Mouse (Mus musculus): Measurements from ENCODE around the gene Fosl1. TPM values are rescaled to one million over a fixed set of nuclear protein-coding genes. Genes with fewer than 3 reads are reported as not detected.

The Fosl1 gene
- polyA plus RNA-seq, 1 experiment from 2014 or later = not detected

GRCm38 (mm10) chr19:5414534-5414957 is 32.8 kb upstream of the Fosl1 start:
- Histone ChIP-seq H3K4me3 (replicated peaks) (no peak overlapping the region), H3K27ac (replicated peaks) (no peak overlapping the region), H3K4me1 (no peaks in the 10 kb centered on the region), H3K36me3 (peaks cover 2% of the 10 kb centered on the region), H3K9ac (no peak overlapping the region), H3K4me2 (replicated peaks) (no peak overlapping the region), H3K27me3 (no peaks in the 10 kb centered on the region), H3K9me3 (replicated peaks) (no peaks in the 10 kb centered on the region)
- ATAC-seq (ENCODE audit: insufficient number of reproducible peaks, low FRiP score, low TSS enrichment, low read depth) = no peak
- WGBS = 52% methylated on average over 2 of the region's 2 CpGs

GRCm38 (mm10) chr19:5418750-5419466 is 28.4 kb upstream of the Fosl1 start:
- Histone ChIP-seq H3K4me1 (peaks cover 22% of the 10 kb centered on the region), H3K9ac (no peak overlapping the region), H3K27me3 (no peaks in the 10 kb centered on the region), H3K36me3 (peaks cover 38% of the 10 kb centered on the region), H3K9me3 (replicated peaks) (no peaks in the 10 kb centered on the region), H3K27ac (replicated peaks) (no peak overlapping the region), H3K4me3 (replicated peaks) (no peak overlapping the region), H3K4me2 (replicated peaks) (no peak overlapping the region)
- no peak for ATAC-seq (ENCODE audit: insufficient number of reproducible peaks, low FRiP score, low TSS enrichment, low read depth)
- WGBS = 92% methylated on average over 8 of the region's 8 CpGs

- H3K36me3 ChIP-seq = peaks cover 38% of the 10 kb centered on the region
- H3K4me1 ChIP-seq = peaks cover 23% of the 10 kb centered on the region
- H3K9ac ChIP-seq = no peak overlapping the region
- WGBS = 88% methylated on average over 9 of the region's 9 CpGs
- H3K4me3 ChIP-seq (replicated peaks) = no peak overlapping the region
- no peak overlapping the region for H3K4me2 ChIP-seq (replicated peaks)
- no peaks in the 10 kb centered on the region for H3K9me3 ChIP-seq (replicated peaks)
- ATAC-seq (ENCODE audit: insufficient number of reproducible peaks, low FRiP score, low TSS enrichment, low read depth) = no peak
- no peaks in the 10 kb centered on the region for H3K27me3 ChIP-seq
- no peak overlapping the region for H3K27ac ChIP-seq (replicated peaks)
Observed at GRCm38 (mm10) chr19:5419630-5420029, 27.7 kb upstream of the Fosl1 start.

GRCm38 (mm10) chr19:5420579-5420978 is 26.8 kb upstream of the Fosl1 start:
- H3K27me3 ChIP-seq = no peaks in the 10 kb centered on the region
- H3K36me3 ChIP-seq = peaks cover 38% of the 10 kb centered on the region
- no peaks in the 10 kb centered on the region for H3K9me3 ChIP-seq (replicated peaks)
- peaks cover 23% of the 10 kb centered on the region for H3K4me1 ChIP-seq
- 90% methylated on average over 6 of the region's 6 CpGs for WGBS
- no peak overlapping the region for H3K4me2 ChIP-seq (replicated peaks)
- H3K27ac ChIP-seq (replicated peaks) = no peak overlapping the region
- no peak for ATAC-seq (ENCODE audit: insufficient number of reproducible peaks, low FRiP score, low TSS enrichment, low read depth)
- no peak overlapping the region for H3K4me3 ChIP-seq (replicated peaks)
- no peak overlapping the region for H3K9ac ChIP-seq

- Histone ChIP-seq H3K4me1 (peaks cover 35% of the 10 kb centered on the region), H3K4me3 (replicated peaks) (no peak overlapping the region), H3K9me3 (replicated peaks) (no peaks in the 10 kb centered on the region), H3K27ac (replicated peaks) (no peak overlapping the region), H3K27me3 (no peaks in the 10 kb centered on the region), H3K4me2 (replicated peaks) (no peak overlapping the region), H3K36me3 (peaks cover 44% of the 10 kb centered on the region), H3K9ac (no peak overlapping the region)
- ATAC-seq (ENCODE audit: insufficient number of reproducible peaks, low FRiP score, low TSS enrichment, low read depth) = no peak
- 81% methylated on average over 5 of the region's 5 CpGs for WGBS
Observed at GRCm38 (mm10) chr19:5421784-5422183, 25.6 kb upstream of the Fosl1 start.

- peaks cover 40% of the 10 kb centered on the region for H3K4me1 ChIP-seq
- H3K27me3 ChIP-seq = no peaks in the 10 kb centered on the region
- no peaks in the 10 kb centered on the region for H3K9me3 ChIP-seq (replicated peaks)
- no peak overlapping the region for H3K27ac ChIP-seq (replicated peaks)
- no peak overlapping the region for H3K4me3 ChIP-seq (replicated peaks)
- WGBS = 83% methylated on average over 10 of the region's 10 CpGs
- no peak for ATAC-seq (ENCODE audit: insufficient number of reproducible peaks, low FRiP score, low TSS enrichment, low read depth)
- no peak overlapping the region for H3K9ac ChIP-seq
- no peak overlapping the region for H3K4me2 ChIP-seq (replicated peaks)
- peaks cover 48% of the 10 kb centered on the region for H3K36me3 ChIP-seq
Observed at GRCm38 (mm10) chr19:5422267-5422666, 25.1 kb upstream of the Fosl1 start.

- Histone ChIP-seq H3K27me3 (no peaks in the 10 kb centered on the region), H3K9me3 (replicated peaks) (no peaks in the 10 kb centered on the region), H3K36me3 (peaks cover 50% of the 10 kb centered on the region), H3K27ac (replicated peaks) (peak overlapping the region; percentile 94; the same call in 1 of the 2 replicates), H3K9ac (no peak overlapping the region), H3K4me2 (replicated peaks) (peak overlapping the region; percentile 75), H3K4me1 (peaks cover 41% of the 10 kb centered on the region), H3K4me3 (replicated peaks) (peak overlapping the region; percentile 87)
- no peak for ATAC-seq (ENCODE audit: insufficient number of reproducible peaks, low FRiP score, low TSS enrichment, low read depth)
- WGBS = 78% methylated on average over 9 of the region's 9 CpGs
Observed at GRCm38 (mm10) chr19:5422895-5423443, 24.4 kb upstream of the Fosl1 start.

- H3K27ac ChIP-seq (replicated peaks) = peak overlapping the region; percentile 94
- H3K9me3 ChIP-seq (replicated peaks) = no peaks in the 10 kb centered on the region
- no peaks in the 10 kb centered on the region for H3K27me3 ChIP-seq
- peak overlapping the region; percentile 80 for H3K9ac ChIP-seq
- H3K4me1 ChIP-seq = peaks cover 41% of the 10 kb centered on the region
- peak overlapping the region; percentile 87 for H3K4me3 ChIP-seq (replicated peaks)
- H3K4me2 ChIP-seq (replicated peaks) = peak overlapping the region; percentile 75
- WGBS = 60% methylated on average over 12 of the region's 12 CpGs
- no peak for ATAC-seq (ENCODE audit: insufficient number of reproducible peaks, low FRiP score, low TSS enrichment, low read depth)
- H3K36me3 ChIP-seq = peaks cover 50% of the 10 kb centered on the region
Observed at GRCm38 (mm10) chr19:5423561-5423960, 23.8 kb upstream of the Fosl1 start.

GRCm38 (mm10) chr19:5424092-5424781 is 23.1 kb upstream of the Fosl1 start:
- Histone ChIP-seq H3K27me3 (no peaks in the 10 kb centered on the region), H3K4me1 (peaks cover 41% of the 10 kb centered on the region), H3K27ac (replicated peaks) (peak overlapping the region; percentile 94), H3K4me2 (replicated peaks) (peak overlapping the region; percentile 75), H3K4me3 (replicated peaks) (peak overlapping the region; percentile 87), H3K36me3 (peaks cover 50% of the 10 kb centered on the region), H3K9me3 (replicated peaks) (no peaks in the 10 kb centered on the region), H3K9ac (peak overlapping the region; percentile 80)
- peak; percentile 51 for ATAC-seq (ENCODE audit: insufficient number of reproducible peaks, low FRiP score, low TSS enrichment, low read depth)
- WGBS = under 1% methylated on average over 46 of the region's 48 CpGs

- Histone ChIP-seq H3K9me3 (replicated peaks) (no peaks in the 10 kb centered on the region), H3K4me3 (replicated peaks) (peak within 1 kb of the TSS; percentile 87), H3K4me1 (peaks cover 41% of the 10 kb centered on the region), H3K27ac (replicated peaks) (peak within 1 kb of the TSS; percentile 94), H3K36me3 (peaks cover 43% of the 10 kb centered on the region), H3K9ac (peak within 1 kb of the TSS; percentile 89), H3K4me2 (replicated peaks) (peak within 1 kb of the TSS; percentile 75), H3K27me3 (no peaks in the 10 kb centered on the region)
- peak; percentile 94 for ATAC-seq (ENCODE audit: insufficient number of reproducible peaks, low FRiP score, low TSS enrichment, low read depth)
- WGBS = under 1% methylated on average over 80 of the region's 87 CpGs
Observed at GRCm38 (mm10) chr19:5424782-5425741, 22.3 kb upstream of the Fosl1 start, which contains the start of the genes Drap1 and AI837181. TSS of gene Drap1 (minus strand) at chr19:5424979. TSS of gene AI837181 (plus strand) at chr19:5425144.

Data from embryonic facial prominence, embryonic 15.5 days (tissue).